Comparison of ENCODE assay signal across 8 mouse cellular contexts in genomic region chr7:76392296-76392940, GRCm38 (mm10).
DNase-seq lines count a peak whose midpoint lies in the region; ATAC-seq and TF ChIP-seq lines count a peak whose summit lies in the region.

No protein-coding gene starts in this region.

- TF ChIP-seq CTCF in layer of hippocampus, adult 2 months (conservative IDR thresholded peaks at IDR 0.05), result no peak

- H3K36me3 ChIP-seq in forebrain, embryonic 11.5 days (ENCODE audit: control insufficient read depth, insufficient read depth, low read length), result no peaks in the 10 kb centered on the region
- no peaks in the 10 kb centered on the region for H3K36me3 ChIP-seq in intestine, embryonic 16.5 days (ENCODE audit: control insufficient read depth, insufficient read depth, low read length)
- H3K36me3 ChIP-seq in neural tube, embryonic 13.5 days, result no peaks in the 10 kb centered on the region

- no peak overlapping the region; the same call in 1 of the 2 replicates for H3K9ac ChIP-seq in forebrain, embryonic 11.5 days (ENCODE audit: low read length)
- H3K9ac ChIP-seq in intestine, embryonic 16.5 days (ENCODE audit: low read depth, low read length), result no peak overlapping the region
- H3K9ac ChIP-seq in neural tube, embryonic 13.5 days, result peak overlapping the region; percentile 56; the same call in 1 of the 2 replicates

- DNase-seq in layer of hippocampus, adult 2 months (ENCODE audit: low spot score in 2 of 2), result no peak
- no peak for DNase-seq in layer of hippocampus, adult 9-11 months
- no peak for DNase-seq in forebrain, embryonic 11.5 days (ENCODE audit: low spot score)
- no peak for DNase-seq in adrenal gland, postnatal 4 days (ENCODE audit: low spot score in 2 of 2)
- no peak for DNase-seq in kidney, postnatal 36 days
- DNase-seq in layer of hippocampus, postnatal 10 days (ENCODE audit: low spot score in 2 of 2), result no peak

- H3K4me2 ChIP-seq in forebrain, embryonic 11.5 days (ENCODE audit: low read depth, low read length, severe bottlenecking), result peak overlapping the region; percentile 58
- H3K4me2 ChIP-seq in intestine, embryonic 16.5 days (ENCODE audit: low read depth, low read length), result peak overlapping the region; percentile 56
- peak overlapping the region; percentile 55 for H3K4me2 ChIP-seq in neural tube, embryonic 13.5 days

- ATAC-seq in forebrain, embryonic 11.5 days (replicated peaks; ENCODE audit: low FRiP score), result peak; percentile 69
- peak; percentile 63 for ATAC-seq in intestine, embryonic 16.5 days
- ATAC-seq in neural tube, embryonic 13.5 days (ENCODE audit: low read depth), result peak; percentile 71

- peak overlapping the region; percentile 87 for H3K27ac ChIP-seq in layer of hippocampus, adult 2 months
- no peak overlapping the region for H3K27ac ChIP-seq in forebrain, embryonic 11.5 days (ENCODE audit: low read depth, low read length)
- no peak overlapping the region for H3K27ac ChIP-seq in intestine, embryonic 16.5 days (ENCODE audit: low read length)
- H3K27ac ChIP-seq in neural tube, embryonic 13.5 days (replicated peaks), result peak overlapping the region; percentile 49

- H3K27me3 ChIP-seq in forebrain, embryonic 11.5 days (ENCODE audit: control insufficient read depth, insufficient read depth, low read length), result no peaks in the 10 kb centered on the region
- H3K27me3 ChIP-seq in intestine, embryonic 16.5 days (replicated peaks; ENCODE audit: control insufficient read depth, insufficient read depth, low read length), result no peaks in the 10 kb centered on the region
- H3K27me3 ChIP-seq in neural tube, embryonic 13.5 days, result 0 out of 2 replicates have a peak, but pooled peaks cover 3% of the 10 kb centered on the region

- 0 out of 2 replicates have a peak, but pooled peaks cover 9% of the 10 kb centered on the region for H3K4me1 ChIP-seq in forebrain, embryonic 11.5 days (replicated peaks; ENCODE audit: control insufficient read depth, insufficient read depth, low read length)
- H3K4me1 ChIP-seq in intestine, embryonic 16.5 days (ENCODE audit: control insufficient read depth, insufficient read depth, low read length), result 0 out of 2 replicates have a peak, but pooled peaks cover 5% of the 10 kb centered on the region
- peaks cover 16% of the 10 kb centered on the region for H3K4me1 ChIP-seq in neural tube, embryonic 13.5 days (replicated peaks)

- WGBS in forebrain, embryonic 11.5 days, result 21% methylated on average over 15 of the region's 15 CpGs
- 12% methylated on average over 15 of the region's 15 CpGs for WGBS in intestine, embryonic 16.5 days
- 25% methylated on average over 15 of the region's 15 CpGs for WGBS in neural tube, embryonic 13.5 days

- H3K9me3 ChIP-seq in forebrain, embryonic 11.5 days (ENCODE audit: control insufficient read depth, low read length), result no peaks in the 10 kb centered on the region
- H3K9me3 ChIP-seq in intestine, embryonic 16.5 days (ENCODE audit: control insufficient read depth, low read length), result no peaks in the 10 kb centered on the region
- no peaks in the 10 kb centered on the region for H3K9me3 ChIP-seq in neural tube, embryonic 13.5 days

- peak overlapping the region; percentile 56 for H3K4me3 ChIP-seq in layer of hippocampus, adult 2 months
- H3K4me3 ChIP-seq in forebrain, embryonic 11.5 days (ENCODE audit: low read depth, low read length), result peak overlapping the region; percentile 26; the same call in 1 of the 2 replicates
- peak overlapping the region; percentile 20; the same call in 1 of the 2 replicates for H3K4me3 ChIP-seq in intestine, embryonic 16.5 days (ENCODE audit: low read length)
- peak overlapping the region; percentile 29 for H3K4me3 ChIP-seq in neural tube, embryonic 13.5 days

Comparison
In these comparisons a context has a peak if more than half of its experiments do, and no peak if none do; other contexts are left out.
1. H3K27ac ChIP-seq: peak in layer of hippocampus, adult 2 months (single experiment) and neural tube, embryonic 13.5 days (single experiment); none in forebrain, embryonic 11.5 days (single experiment) and intestine, embryonic 16.5 days (single experiment).
2. Peak in every context shown above with its lines, with median percentiles within 50 percentile points of each other: H3K4me3 ChIP-seq, ATAC-seq and H3K4me2 ChIP-seq.